Mouse (Mus musculus): ENCODE measurements around the gene Nr1h3. TPM values are rescaled to one million over a fixed set of nuclear protein-coding genes. Genes with fewer than 3 reads are reported as not detected.

The Nr1h3 gene
- polyA plus RNA-seq, 2 experiments: 1.5 to 3.4 TPM

- Histone ChIP-seq H3K27me3 (ENCODE audit: control insufficient read depth, insufficient read depth, low read length) (no peaks in the 10 kb centered on the region), H3K4me2 (replicated peaks; ENCODE audit: low read depth, low read length, severe bottlenecking) (no peak overlapping the region), H3K27ac (replicated peaks; ENCODE audit: low read depth, low read length) (no peak overlapping the region), H3K9me3 (ENCODE audit: control insufficient read depth, low read length) (no peaks in the 10 kb centered on the region), H3K4me3 (replicated peaks; ENCODE audit: low read length) (no peak overlapping the region), H3K4me1 (ENCODE audit: control insufficient read depth, insufficient read depth, low read length) (no peaks in the 10 kb centered on the region), H3K9ac (ENCODE audit: low read depth, low read length, severe bottlenecking) (no peak overlapping the region), H3K36me3 (ENCODE audit: control insufficient read depth, insufficient read depth, low read length) (peaks cover 60% of the 10 kb centered on the region)
- WGBS: 23% methylated on average over 6 of the region's 6 CpGs
- DNase-seq (ENCODE audit: low spot score) (no peak), ATAC-seq (ENCODE audit: low FRiP score, low read depth) (no peak)
- TF ChIP-seq POLR2A (IDR thresholded peaks at IDR 0.05; ENCODE audit: borderline replicate concordance, extremely low read depth, insufficient read depth, insufficient read length): no peak
Measured at GRCm38 (mm10) chr2:91157002-91157752, 45.5 kb downstream of the Nr1h3 start.

- TF ChIP-seq POLR2A (IDR thresholded peaks at IDR 0.05; ENCODE audit: borderline replicate concordance, extremely low read depth, insufficient read depth, insufficient read length): no peak
- Histone ChIP-seq H3K4me3 (replicated peaks; ENCODE audit: low read length) (no peak overlapping the region), H3K4me2 (replicated peaks; ENCODE audit: low read depth, low read length, severe bottlenecking) (no peak overlapping the region), H3K9ac (ENCODE audit: low read depth, low read length, severe bottlenecking) (no peak overlapping the region), H3K27ac (replicated peaks; ENCODE audit: low read depth, low read length) (no peak overlapping the region), H3K4me1 (ENCODE audit: control insufficient read depth, insufficient read depth, low read length) (no peaks in the 10 kb centered on the region), H3K27me3 (ENCODE audit: control insufficient read depth, insufficient read depth, low read length) (no peaks in the 10 kb centered on the region), H3K9me3 (ENCODE audit: control insufficient read depth, low read length) (no peaks in the 10 kb centered on the region), H3K36me3 (ENCODE audit: control insufficient read depth, insufficient read depth, low read length) (peaks cover 51% of the 10 kb centered on the region)
- ATAC-seq (ENCODE audit: low FRiP score, low read depth) (no peak), DNase-seq (ENCODE audit: low spot score) (no peak)
- WGBS: 90% methylated on average over 3 of the region's 3 CpGs
Measured at GRCm38 (mm10) chr2:91154091-91154490, 48.5 kb downstream of the Nr1h3 start.

GRCm38 (mm10) chr2:91152885-91153377, 49.7 kb downstream of the Nr1h3 start:
- Histone ChIP-seq H3K27ac (replicated peaks; ENCODE audit: low read depth, low read length) (no peak overlapping the region), H3K9ac (ENCODE audit: low read depth, low read length, severe bottlenecking) (no peak overlapping the region), H3K9me3 (ENCODE audit: control insufficient read depth, low read length) (no peaks in the 10 kb centered on the region), H3K4me2 (replicated peaks; ENCODE audit: low read depth, low read length, severe bottlenecking) (no peak overlapping the region), H3K4me1 (ENCODE audit: control insufficient read depth, insufficient read depth, low read length) (no peaks in the 10 kb centered on the region), H3K4me3 (replicated peaks; ENCODE audit: low read length) (no peak overlapping the region), H3K36me3 (ENCODE audit: control insufficient read depth, insufficient read depth, low read length) (peaks cover 48% of the 10 kb centered on the region), H3K27me3 (ENCODE audit: control insufficient read depth, insufficient read depth, low read length) (no peaks in the 10 kb centered on the region)
- DNase-seq (ENCODE audit: low spot score): no peak
- WGBS: 77% methylated on average over 3 of the region's 3 CpGs
- ATAC-seq (ENCODE audit: low FRiP score, low read depth): no peak
- TF ChIP-seq POLR2A (IDR thresholded peaks at IDR 0.05; ENCODE audit: borderline replicate concordance, extremely low read depth, insufficient read depth, insufficient read length): no peak

- H3K4me1 ChIP-seq (ENCODE audit: control insufficient read depth, insufficient read depth, low read length): no peaks in the 10 kb centered on the region
- DNase-seq (ENCODE audit: low spot score): no peak
- 68% methylated on average over 1 of the region's 1 CpGs for WGBS
- H3K27me3 ChIP-seq (ENCODE audit: control insufficient read depth, insufficient read depth, low read length): no peaks in the 10 kb centered on the region
- no peak overlapping the region for H3K9ac ChIP-seq (ENCODE audit: low read depth, low read length, severe bottlenecking)
- H3K9me3 ChIP-seq (ENCODE audit: control insufficient read depth, low read length): no peaks in the 10 kb centered on the region
- peaks cover 48% of the 10 kb centered on the region for H3K36me3 ChIP-seq (ENCODE audit: control insufficient read depth, insufficient read depth, low read length)
- H3K27ac ChIP-seq (replicated peaks; ENCODE audit: low read depth, low read length): no peak overlapping the region
- no peak for ATAC-seq (ENCODE audit: low FRiP score, low read depth)
- no peak for TF ChIP-seq POLR2A (IDR thresholded peaks at IDR 0.05; ENCODE audit: borderline replicate concordance, extremely low read depth, insufficient read depth, insufficient read length)
- H3K4me3 ChIP-seq (replicated peaks; ENCODE audit: low read length): no peak overlapping the region
- H3K4me2 ChIP-seq (replicated peaks; ENCODE audit: low read depth, low read length, severe bottlenecking): no peak overlapping the region
Measured at GRCm38 (mm10) chr2:91151331-91151730, 51.3 kb downstream of the Nr1h3 start.

- Histone ChIP-seq H3K4me3 (replicated peaks; ENCODE audit: low read length) (no peak overlapping the region), H3K27ac (replicated peaks; ENCODE audit: low read depth, low read length) (no peak overlapping the region), H3K36me3 (ENCODE audit: control insufficient read depth, insufficient read depth, low read length) (peaks cover 35% of the 10 kb centered on the region), H3K9me3 (ENCODE audit: control insufficient read depth, low read length) (no peaks in the 10 kb centered on the region), H3K9ac (ENCODE audit: low read depth, low read length, severe bottlenecking) (no peak overlapping the region), H3K4me2 (replicated peaks; ENCODE audit: low read depth, low read length, severe bottlenecking) (no peak overlapping the region), H3K27me3 (ENCODE audit: control insufficient read depth, insufficient read depth, low read length) (no peaks in the 10 kb centered on the region), H3K4me1 (ENCODE audit: control insufficient read depth, insufficient read depth, low read length) (no peaks in the 10 kb centered on the region)
- ATAC-seq (ENCODE audit: low FRiP score, low read depth) (no peak), DNase-seq (ENCODE audit: low spot score) (no peak)
- TF ChIP-seq POLR2A (IDR thresholded peaks at IDR 0.05; ENCODE audit: borderline replicate concordance, extremely low read depth, insufficient read depth, insufficient read length): no peak
Measured at GRCm38 (mm10) chr2:91148101-91148500, 54.5 kb downstream of the Nr1h3 start.
